In the genomic region with DNA sequence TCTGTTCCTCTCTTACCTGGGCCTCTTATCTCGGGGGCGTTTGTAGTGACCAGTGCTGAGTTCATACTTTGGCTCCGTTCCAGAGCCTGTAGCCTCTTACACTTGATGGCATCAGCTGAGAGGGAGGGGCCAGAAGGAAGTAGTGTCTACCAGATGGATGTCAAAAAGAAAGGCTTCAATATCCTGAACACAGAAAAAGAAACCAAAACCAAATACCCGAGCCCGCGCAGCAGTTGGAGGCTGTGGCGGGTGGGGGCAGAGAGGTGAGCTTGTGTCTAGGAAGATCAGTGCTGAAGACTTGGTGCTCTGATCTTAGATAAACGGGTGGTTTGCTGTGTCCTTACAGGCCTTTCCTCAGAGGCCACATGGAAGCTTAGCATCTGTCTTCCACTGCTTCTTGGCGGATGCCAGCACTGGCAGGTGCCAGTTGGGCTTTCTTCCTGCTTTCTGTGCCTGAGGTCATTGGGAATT, we compare ENCODE assay signal across 8 mouse cellular contexts. TPM values are rescaled to one million over a fixed set of nuclear protein-coding genes. Genes with fewer than 3 reads are reported as not detected.
DNase-seq lines count a peak whose midpoint lies in the region; ATAC-seq and TF ChIP-seq lines count a peak whose summit lies in the region.

No protein-coding gene starts in this region.

- no peak for ATAC-seq in heart, embryonic 13.5 days (ENCODE audit: extremely low read depth, insufficient number of reproducible peaks, low FRiP score, low TSS enrichment)
- no peak for ATAC-seq in liver, embryonic 11.5 days (replicated peaks; ENCODE audit: low FRiP score)

- H3K4me3 ChIP-seq in heart, embryonic 13.5 days = peak overlapping the region; percentile 92
- peak overlapping the region; percentile 26 for H3K4me3 ChIP-seq in liver, embryonic 11.5 days (ENCODE audit: low read depth, low read length)
- peak overlapping the region; percentile 50 for H3K4me3 ChIP-seq in small intestine, adult 2 months (ENCODE audit: low read depth, low read length)

- peaks cover 53% of the 10 kb centered on the region for H3K36me3 ChIP-seq in heart, embryonic 13.5 days
- peaks cover 35% of the 10 kb centered on the region for H3K36me3 ChIP-seq in liver, embryonic 11.5 days (ENCODE audit: control insufficient read depth, insufficient read depth, low read length)
- peaks cover 41% of the 10 kb centered on the region for H3K36me3 ChIP-seq in small intestine, adult 2 months (ENCODE audit: control insufficient read depth, insufficient read depth, low read length)

- no peak for TF ChIP-seq POLR2A in small intestine, adult 2 months (IDR thresholded peaks at IDR 0.05; ENCODE audit: low read depth, low read length)

- H3K9ac ChIP-seq in heart, embryonic 13.5 days = peak overlapping the region; percentile 25
- H3K9ac ChIP-seq in liver, embryonic 11.5 days (ENCODE audit: low read depth, low read length) = peak overlapping the region; percentile 13; the same call in 1 of the 2 replicates

- no peak for TF ChIP-seq CTCF in small intestine, adult 2 months (IDR thresholded peaks at IDR 0.05; ENCODE audit: extremely low read depth, insufficient read length, insufficient replicate concordance, low read depth, low read length)

- H3K4me2 ChIP-seq in heart, embryonic 13.5 days = peak overlapping the region; percentile 93
- H3K4me2 ChIP-seq in liver, embryonic 11.5 days = peak overlapping the region; percentile 88

- WGBS in heart, embryonic 13.5 days = 64% methylated on average over 9 of the region's 9 CpGs
- 58% methylated on average over 9 of the region's 9 CpGs for WGBS in liver, embryonic 11.5 days
- 9% methylated on average over 9 of the region's 9 CpGs for WGBS in small intestine, adult 2 months

- peaks cover 45% of the 10 kb centered on the region for H3K4me1 ChIP-seq in heart, embryonic 13.5 days
- H3K4me1 ChIP-seq in liver, embryonic 11.5 days (replicated peaks; ENCODE audit: control insufficient read depth, insufficient read depth, low read length) = peaks cover 23% of the 10 kb centered on the region
- H3K4me1 ChIP-seq in small intestine, adult 2 months (ENCODE audit: control insufficient read depth, insufficient read depth, insufficient read length, low read length) = peaks cover 9% of the 10 kb centered on the region

- H3K27me3 ChIP-seq in heart, embryonic 13.5 days (replicated peaks) = no peaks in the 10 kb centered on the region
- no peaks in the 10 kb centered on the region for H3K27me3 ChIP-seq in liver, embryonic 11.5 days (replicated peaks; ENCODE audit: control insufficient read depth, insufficient read depth, low read length)
- H3K27me3 ChIP-seq in small intestine, adult 2 months (ENCODE audit: control insufficient read depth, insufficient read depth, low read length) = no peaks in the 10 kb centered on the region

- H3K27ac ChIP-seq in heart, embryonic 13.5 days (replicated peaks) = peak overlapping the region; percentile 48; the same call in 1 of the 2 replicates
- H3K27ac ChIP-seq in liver, embryonic 11.5 days (ENCODE audit: low read depth, low read length) = peak overlapping the region; percentile 67
- H3K27ac ChIP-seq in small intestine, adult 2 months (ENCODE audit: insufficient read depth, low read depth, low read length) = peak overlapping the region; percentile 81

- peak; percentile 55 for DNase-seq in cerebellum, adult 11-12 months
- no peak for DNase-seq in cerebellum, adult 18-20 months
- peak; percentile 81 for DNase-seq in A20 (ENCODE audit: low read depth, low spot score)
- peak; percentile 30 for DNase-seq in liver, embryonic 11.5 days (ENCODE audit: low spot score)
- no peak for DNase-seq in embryo, embryonic 9.5 days (ENCODE audit: extremely low spot score)
- DNase-seq in left cerebral cortex, adult 9 months (ENCODE audit: low spot score in 2 of 2) = no peak

- no peaks in the 10 kb centered on the region for H3K9me3 ChIP-seq in heart, embryonic 13.5 days
- no peaks in the 10 kb centered on the region for H3K9me3 ChIP-seq in liver, embryonic 11.5 days (ENCODE audit: control insufficient read depth, low read length)

RNA-seq across cellular contexts. Expression of gene Gtpbp2, which starts 2.2 kb away (rescaled TPM):
- polyA plus RNA-seq in heart, embryonic 13.5 days (2015; fragmentation: Nextera tagmentation; extraction: Ambion mirVana) = 29.2 and 30.7 TPM in 2 replicates
- polyA plus RNA-seq in liver, embryonic 11.5 days (2014; fragmentation: Nextera tagmentation; extraction: Ambion mirVana) = 26.1 and 31.1 TPM in 2 replicates
- polyA plus RNA-seq in small intestine, adult 2 months (2012; rRNA removed) = 92.2 and 198 TPM in 2 replicates

RNA-seq across cellular contexts. Expression of gene Mad2l1bp, which starts 9.6 kb away (rescaled TPM):
- 28.1 and 30.5 TPM in 2 replicates for polyA plus RNA-seq in heart, embryonic 13.5 days (2015; fragmentation: Nextera tagmentation; extraction: Ambion mirVana)
- 37.2 and 41.2 TPM in 2 replicates for polyA plus RNA-seq in liver, embryonic 11.5 days (2014; fragmentation: Nextera tagmentation; extraction: Ambion mirVana)
- polyA plus RNA-seq in small intestine, adult 2 months (2012; rRNA removed) = 14.8 and 27.1 TPM in 2 replicates

RNA-seq across cellular contexts. Expression of gene Rsph9, which starts 19.0 kb away (rescaled TPM):
- polyA plus RNA-seq in heart, embryonic 13.5 days (2015; fragmentation: Nextera tagmentation; extraction: Ambion mirVana) = 6.0 and 6.1 TPM in 2 replicates
- 2.0 TPM in 2 replicates for polyA plus RNA-seq in liver, embryonic 11.5 days (2014; fragmentation: Nextera tagmentation; extraction: Ambion mirVana)
- 3.4 and 4.3 TPM in 2 replicates for polyA plus RNA-seq in small intestine, adult 2 months (2012; rRNA removed)

RNA-seq across cellular contexts. Expression of gene Polh, which starts 39.5 kb away (rescaled TPM):
- polyA plus RNA-seq in heart, embryonic 13.5 days (2015; fragmentation: Nextera tagmentation; extraction: Ambion mirVana) = 9.6 and 11.3 TPM in 2 replicates
- 20.9 and 22.3 TPM in 2 replicates for polyA plus RNA-seq in liver, embryonic 11.5 days (2014; fragmentation: Nextera tagmentation; extraction: Ambion mirVana)
- polyA plus RNA-seq in small intestine, adult 2 months (2012; rRNA removed) = 1.0 and 1.7 TPM in 2 replicates

RNA-seq across cellular contexts. Expression of gene Xpo5, which starts 39.6 kb away (rescaled TPM):
- polyA plus RNA-seq in heart, embryonic 13.5 days (2015; fragmentation: Nextera tagmentation; extraction: Ambion mirVana) = 19.8 and 20.4 TPM in 2 replicates
- 56.4 and 62.8 TPM in 2 replicates for polyA plus RNA-seq in liver, embryonic 11.5 days (2014; fragmentation: Nextera tagmentation; extraction: Ambion mirVana)
- polyA plus RNA-seq in small intestine, adult 2 months (2012; rRNA removed) = 5.3 and 8.4 TPM in 2 replicates

Comparison
In these comparisons a context has a peak if more than half of its experiments do, and no peak if none do; other contexts are left out.
1. DNase-seq: peak in cerebellum, adult 11-12 months (single experiment), A20 (single experiment) and liver, embryonic 11.5 days (single experiment); none in cerebellum, adult 18-20 months (0 of 2), embryo, embryonic 9.5 days (single experiment) and left cerebral cortex, adult 9 months (0 of 2).
2. H3K4me3 ChIP-seq: peak in every context shown above with its lines; median percentile 92 in heart, embryonic 13.5 days; 50 in small intestine, adult 2 months; 26 in liver, embryonic 11.5 days.
3. Peak in every context shown above with its lines, with median percentiles within 50 percentile points of each other: H3K27ac ChIP-seq.